Mouse (Mus musculus): ENCODE measurements at regions not wholly inside any gene's neighbourhood (a gene's known extent, or its start where the extent isn't known, plus 50 kb on each side); places are given as distances from the start of the nearest gene placed in this dataset.

DNA sequence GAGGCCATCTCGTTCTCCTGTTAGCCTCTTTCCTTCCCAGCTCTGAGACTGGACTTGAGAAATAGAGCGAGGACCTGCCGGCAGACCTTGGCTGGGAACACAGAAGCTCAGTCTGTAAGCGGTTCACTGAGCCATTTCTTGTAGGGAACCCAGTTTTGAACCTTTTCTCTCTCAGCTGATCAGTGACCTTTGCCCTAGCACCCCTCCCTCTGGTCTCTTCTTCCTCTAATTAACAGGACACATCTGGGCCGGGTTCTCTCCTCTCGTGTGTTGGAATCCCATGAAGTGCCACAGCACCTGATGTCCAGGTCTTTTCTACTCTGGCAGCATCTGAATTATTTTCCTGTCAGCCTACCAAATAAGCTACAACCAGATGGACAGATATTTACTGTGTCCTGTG, 158.5 kb downstream of the Fam43a start:
- TF ChIP-seq POLR2A (IDR thresholded peaks at IDR 0.05; ENCODE audit: borderline replicate concordance, low read depth, low read length) (no peak), CTCF (IDR thresholded peaks at IDR 0.05; ENCODE audit: low read depth, low read length) (no peak)

Measured in bone marrow macrophage, adult 2 months (primary cell).